Mouse (Mus musculus): ENCODE results near the gene Foxf2.

DNA sequence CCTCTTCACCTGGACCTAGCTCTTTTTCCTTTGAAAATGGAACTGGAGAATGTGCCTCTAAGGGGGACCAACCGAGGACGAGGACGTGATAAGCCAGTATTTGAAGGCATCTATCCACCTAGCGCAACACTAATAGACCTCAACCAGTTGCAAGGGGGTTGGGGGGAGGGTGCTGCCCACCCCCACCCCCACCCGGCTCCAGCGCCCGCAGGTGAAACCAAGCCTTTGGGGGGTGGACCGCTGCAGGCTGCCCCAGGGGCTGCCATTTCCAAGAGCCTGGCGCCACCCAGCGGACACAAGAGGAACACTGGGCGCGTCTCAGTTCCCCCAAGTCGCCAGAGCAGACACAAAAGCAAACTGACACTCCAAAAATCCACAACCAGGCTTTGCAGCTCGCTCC, 7.2 kb upstream of the Foxf2 start:
- peak; percentile 53 for TF ChIP-seq CTCF (IDR thresholded peaks at IDR 0.05; ENCODE audit: control insufficient read depth, insufficient read depth, low read length)
- TF ChIP-seq POLR2A (IDR thresholded peaks at IDR 0.05; ENCODE audit: borderline replicate concordance, control insufficient read depth, low read depth, low read length) = no peak

Measured in bone marrow, adult 2 months (tissue).